Mouse (Mus musculus): ENCODE data around the gene Gm9774. TPM values are rescaled to one million over a fixed set of nuclear protein-coding genes. Genes with fewer than 3 reads are reported as not detected.

Gm9774 gene
- polyA plus RNA-seq, 1 experiment from 2014 or later: 7.4 TPM

Other genes with a start within 250 kb of the Gm9774 start
- gene Sprr2a1, start 213.6 kb downstream of the Gm9774 start, polyA plus RNA-seq (2016; fragmentation: Nextera tagmentation; extraction: Ambion mirVana): not detected in 2 replicates
- 1.4 TPM in 1 of 2 replicates, not detected in the other for gene Sprr2a2, start 213.5 kb downstream of the Gm9774 start, polyA plus RNA-seq (2016; fragmentation: Nextera tagmentation; extraction: Ambion mirVana)
- not detected in 2 replicates for gene Sprr2a3, start 144.0 kb downstream of the Gm9774 start, polyA plus RNA-seq (2016; fragmentation: Nextera tagmentation; extraction: Ambion mirVana)
- gene Sprr2b, start 112.8 kb downstream of the Gm9774 start, polyA plus RNA-seq (2016; fragmentation: Nextera tagmentation; extraction: Ambion mirVana): 0.25 TPM in 1 of 2 replicates, not detected in the other
- not detected in 2 replicates for gene Sprr2d, start 90.3 kb downstream of the Gm9774 start, polyA plus RNA-seq (2016; fragmentation: Nextera tagmentation; extraction: Ambion mirVana)
- gene Sprr2e, start 77.3 kb downstream of the Gm9774 start, polyA plus RNA-seq (2016; fragmentation: Nextera tagmentation; extraction: Ambion mirVana): not detected in 2 replicates
- gene Sprr2f, start 64.2 kb downstream of the Gm9774 start, polyA plus RNA-seq (2016; fragmentation: Nextera tagmentation; extraction: Ambion mirVana): not detected in 2 replicates
- not detected in 2 replicates for gene Sprr2h, start 43.7 kb downstream of the Gm9774 start, polyA plus RNA-seq (2016; fragmentation: Nextera tagmentation; extraction: Ambion mirVana)
- gene Sprr2i, start 21.4 kb downstream of the Gm9774 start, polyA plus RNA-seq (2016; fragmentation: Nextera tagmentation; extraction: Ambion mirVana): not detected in 2 replicates
- gene Sprr2j-ps, start 11.3 kb downstream of the Gm9774 start, polyA plus RNA-seq (2016; fragmentation: Nextera tagmentation; extraction: Ambion mirVana): not detected in 2 replicates
- gene Sprr2k, start 3.2 kb upstream of the Gm9774 start, polyA plus RNA-seq (2016; fragmentation: Nextera tagmentation; extraction: Ambion mirVana): not detected in 2 replicates
- gene Sprr1b, start 9.4 kb upstream of the Gm9774 start, polyA plus RNA-seq (2016; fragmentation: Nextera tagmentation; extraction: Ambion mirVana): not detected in 2 replicates
- not detected in 2 replicates for gene Sprr3, start 29.3 kb upstream of the Gm9774 start, polyA plus RNA-seq (2016; fragmentation: Nextera tagmentation; extraction: Ambion mirVana)
- not detected in 2 replicates for gene Sprr1a, start 56.5 kb upstream of the Gm9774 start, polyA plus RNA-seq (2016; fragmentation: Nextera tagmentation; extraction: Ambion mirVana)
- not detected in 2 replicates for gene Sprr4, start 71.1 kb upstream of the Gm9774 start, polyA plus RNA-seq (2016; fragmentation: Nextera tagmentation; extraction: Ambion mirVana)
- not detected in 2 replicates for gene 2310046K23Rik, start 105.1 kb upstream of the Gm9774 start, polyA plus RNA-seq (2016; fragmentation: Nextera tagmentation; extraction: Ambion mirVana)
- 0.10 and 0.13 TPM in 2 replicates for gene Ivl, start 144.3 kb upstream of the Gm9774 start, polyA plus RNA-seq (2016; fragmentation: Nextera tagmentation; extraction: Ambion mirVana)
- not detected in 2 replicates for gene Smcp, start 159.6 kb upstream of the Gm9774 start, polyA plus RNA-seq (2016; fragmentation: Nextera tagmentation; extraction: Ambion mirVana)
- gene 2210017I01Rik, start 178.1 kb upstream of the Gm9774 start, polyA plus RNA-seq (2016; fragmentation: Nextera tagmentation; extraction: Ambion mirVana): not detected in 2 replicates
- gene Lce6a, start 192.2 kb upstream of the Gm9774 start, polyA plus RNA-seq (2016; fragmentation: Nextera tagmentation; extraction: Ambion mirVana): not detected in 2 replicates
- gene Lce1a1, start 218.9 kb upstream of the Gm9774 start, polyA plus RNA-seq (2016; fragmentation: Nextera tagmentation; extraction: Ambion mirVana): not detected in 2 replicates
- gene Lce1b, start 227.5 kb upstream of the Gm9774 start, polyA plus RNA-seq (2016; fragmentation: Nextera tagmentation; extraction: Ambion mirVana): not detected in 2 replicates
- not detected in 2 replicates for gene Lce1a2, start 240.9 kb upstream of the Gm9774 start, polyA plus RNA-seq (2016; fragmentation: Nextera tagmentation; extraction: Ambion mirVana)
- gene Lce1c, start 249.8 kb upstream of the Gm9774 start, polyA plus RNA-seq (2016; fragmentation: Nextera tagmentation; extraction: Ambion mirVana): not detected in 2 replicates